Mouse (Mus musculus) megakaryocyte progenitor cell, adult 5-6 weeks (primary cell): ENCODE measurements around the gene Rnf208. TPM values are rescaled to one million over a fixed set of nuclear protein-coding genes. Genes with fewer than 3 reads are reported as not detected.
A peak's percentile ranks its signal among the peaks of the same experiment; 100 is the strongest.
"Not testable (repeated sequence)": the region's sequence is repeated elsewhere in the genome, so short reads cannot be mapped to it uniquely, and the experiment has no call there.

Source experiments
- ATAC-seq: replicated peaks from 2 replicates; pipeline ENCODE4 v1.8.0; 2016; ENCODE audit warnings: mild to moderate bottlenecking, moderate TSS enrichment, inconsistent platforms; ENCODE audit not compliant: poor library complexity
- total RNA-seq, 2 experiments: library from RNA; stranded (forward) in 1 of 2; stranded (reverse) in 1 of 2; fragments of 157-497, 149-512 nt in 1 of 2; fragments of 200-1000 nt in 1 of 2; gene quantifications; 2 replicates each; pipeline versions ENCODE4 v1.2.3 to v1.2.4; 2015 to 2017

Gene Rnf208
- total RNA-seq, 2 experiments from 2014 or later = 0.29 to 0.69 TPM

DNA sequence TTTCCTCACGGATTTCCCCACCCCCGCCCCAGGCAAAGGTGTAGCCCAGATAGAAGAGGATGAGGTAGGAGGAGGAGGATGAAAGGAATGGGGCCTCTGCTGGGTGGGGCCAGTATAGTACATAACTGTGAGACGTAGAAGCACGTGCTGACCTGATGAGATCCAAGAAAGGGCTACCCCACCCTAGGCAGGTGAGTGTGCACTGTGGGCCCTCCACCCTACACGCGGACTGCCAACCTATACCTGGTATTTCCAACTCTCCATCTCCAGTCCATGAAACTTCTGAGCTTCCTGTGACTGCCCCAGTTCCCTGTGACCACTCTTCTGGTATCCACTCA lies 648 bp upstream of the Rnf208 start:
- no peak for ATAC-seq

DNA sequence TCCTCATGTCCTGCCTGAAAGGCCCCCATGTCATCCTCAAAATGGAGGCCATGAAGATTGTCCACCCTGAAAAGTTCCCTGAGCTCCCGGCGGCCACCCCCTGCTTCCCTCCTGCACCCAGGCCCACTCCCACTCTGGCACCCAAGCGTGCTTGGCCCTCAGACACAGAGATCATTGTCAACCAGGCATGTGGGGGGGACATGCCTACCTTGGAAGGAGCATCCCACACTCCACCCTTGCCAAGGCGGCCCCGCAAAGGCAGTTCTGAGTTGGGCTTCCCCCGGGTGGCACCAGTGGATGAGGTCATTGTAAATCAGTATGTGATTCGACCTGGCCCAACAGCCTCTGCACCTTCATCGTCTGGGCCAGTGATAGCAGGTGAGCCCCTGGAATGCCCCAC lies 1.3 kb downstream of the Rnf208 start:
- no peak for ATAC-seq

DNA sequence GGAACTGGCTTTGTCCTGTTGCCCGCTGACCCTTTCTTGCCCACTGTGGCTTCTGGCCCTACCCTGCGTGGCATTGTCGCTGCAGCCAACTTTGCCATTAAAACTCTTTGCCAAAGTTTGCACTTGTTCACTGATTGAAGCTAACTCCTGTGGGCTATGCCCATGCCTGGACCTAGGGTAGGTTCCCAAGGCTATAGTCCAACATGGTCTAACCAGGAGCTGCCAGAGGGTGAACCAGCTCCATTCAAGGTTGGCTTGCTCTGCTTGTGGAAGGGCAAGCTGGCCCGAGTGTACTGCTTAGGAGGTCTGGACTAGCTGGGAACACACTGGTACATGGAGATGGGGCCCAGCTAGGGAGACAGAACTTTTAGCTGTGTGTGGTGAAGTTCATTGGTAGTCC lies 2.1 kb downstream of the Rnf208 start:
- no peak for ATAC-seq

DNA sequence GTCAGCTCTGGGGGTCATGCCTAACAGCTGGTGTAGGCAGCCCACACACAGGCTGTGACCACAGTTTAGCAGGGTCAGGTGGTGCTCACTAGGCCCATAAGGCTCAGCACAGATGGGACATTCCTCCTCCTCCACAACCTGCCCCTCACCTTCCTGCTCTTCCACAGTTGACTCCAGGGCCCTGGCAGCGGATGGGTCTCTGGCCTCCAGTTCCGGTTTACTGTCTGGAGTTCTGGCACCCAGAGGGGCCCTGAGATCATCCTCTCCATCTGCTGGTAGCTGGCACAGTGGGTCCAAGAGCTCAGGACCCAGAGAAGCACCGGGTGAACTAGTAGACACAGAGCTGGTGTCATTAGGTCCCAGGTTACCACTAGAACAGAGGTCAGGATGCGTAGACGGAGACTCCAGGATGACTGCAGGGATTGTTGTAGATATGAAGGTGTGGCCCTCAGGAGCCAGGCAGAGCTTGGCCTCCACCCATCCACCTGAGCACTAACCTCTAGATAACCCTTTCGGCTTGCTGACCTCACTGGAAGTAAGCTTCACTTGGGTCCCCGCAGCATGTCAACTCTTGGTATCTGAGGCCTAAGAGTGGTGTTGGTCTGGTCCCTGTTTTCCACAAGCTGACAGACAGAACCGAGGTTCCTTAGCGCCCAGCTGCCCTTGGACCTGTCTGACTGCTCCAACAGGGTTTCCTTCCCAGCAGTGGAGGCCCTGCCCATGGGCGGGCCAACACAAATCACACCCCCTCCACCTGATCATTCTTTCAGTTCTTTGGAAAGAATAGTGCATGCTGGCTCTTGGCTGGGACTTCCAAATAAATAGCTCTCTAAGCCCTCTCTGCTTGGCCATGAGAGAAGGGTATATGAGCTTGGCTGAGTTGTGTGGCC lies 4.4 kb downstream of the Rnf208 start, which contains the start of gene AL732309.1:
Gene AL732309.1, minus strand, starts transcription at position 681 of the 890 bp plus-strand sequence.
- no peak for ATAC-seq

DNA sequence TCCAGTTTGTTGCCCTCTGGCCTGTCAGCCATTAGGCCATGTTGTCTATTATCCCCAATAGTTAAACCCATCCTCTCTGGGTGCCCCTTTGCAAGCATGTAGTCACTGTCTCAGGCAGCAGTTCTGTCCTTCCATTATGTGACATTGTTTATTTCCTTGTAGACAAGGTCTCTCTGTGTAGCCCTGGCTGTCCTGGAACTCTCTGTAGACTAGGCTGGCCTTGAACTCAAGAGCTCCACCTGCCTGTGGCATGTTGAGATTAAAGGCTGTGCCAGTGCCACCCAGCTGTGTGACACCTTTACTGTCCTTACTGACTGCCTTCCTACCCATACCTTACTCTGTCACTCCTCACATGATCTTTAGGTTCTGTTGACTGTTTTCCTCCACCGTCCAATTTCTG lies 10.3 kb downstream of the Rnf208 start:
- peak; percentile 35; the same call in 1 of the 2 replicates for ATAC-seq

DNA sequence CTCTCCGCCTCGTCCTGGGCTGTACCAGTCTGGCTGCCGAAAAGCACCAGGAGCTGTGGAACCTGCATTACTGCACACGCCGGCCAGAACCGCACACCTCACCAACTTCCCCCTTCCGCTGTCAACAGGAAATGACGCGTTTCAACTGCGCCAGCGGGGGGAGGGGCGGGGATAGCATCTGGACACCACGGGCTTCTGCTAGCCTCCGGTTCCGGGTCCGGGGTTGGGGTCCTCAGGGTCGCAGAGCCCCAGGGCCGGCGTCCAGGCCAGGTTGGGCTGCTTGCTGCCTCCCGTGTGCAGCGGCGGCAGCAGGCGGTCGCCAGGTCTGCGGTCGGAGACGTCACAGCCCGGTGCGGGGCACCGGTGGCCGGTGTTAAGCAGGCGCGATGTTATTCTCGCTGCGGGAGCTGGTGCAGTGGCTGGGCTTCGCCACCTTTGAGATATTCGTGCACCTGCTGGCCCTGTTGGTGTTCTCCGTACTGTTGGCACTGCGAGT lies 13.3 kb downstream of the Rnf208 start, which contains the start of gene Tmem203:
Gene Tmem203, plus strand, starts transcription at position 156 of the 496 bp plus-strand sequence.
- peak; percentile 91 for ATAC-seq

DNA sequence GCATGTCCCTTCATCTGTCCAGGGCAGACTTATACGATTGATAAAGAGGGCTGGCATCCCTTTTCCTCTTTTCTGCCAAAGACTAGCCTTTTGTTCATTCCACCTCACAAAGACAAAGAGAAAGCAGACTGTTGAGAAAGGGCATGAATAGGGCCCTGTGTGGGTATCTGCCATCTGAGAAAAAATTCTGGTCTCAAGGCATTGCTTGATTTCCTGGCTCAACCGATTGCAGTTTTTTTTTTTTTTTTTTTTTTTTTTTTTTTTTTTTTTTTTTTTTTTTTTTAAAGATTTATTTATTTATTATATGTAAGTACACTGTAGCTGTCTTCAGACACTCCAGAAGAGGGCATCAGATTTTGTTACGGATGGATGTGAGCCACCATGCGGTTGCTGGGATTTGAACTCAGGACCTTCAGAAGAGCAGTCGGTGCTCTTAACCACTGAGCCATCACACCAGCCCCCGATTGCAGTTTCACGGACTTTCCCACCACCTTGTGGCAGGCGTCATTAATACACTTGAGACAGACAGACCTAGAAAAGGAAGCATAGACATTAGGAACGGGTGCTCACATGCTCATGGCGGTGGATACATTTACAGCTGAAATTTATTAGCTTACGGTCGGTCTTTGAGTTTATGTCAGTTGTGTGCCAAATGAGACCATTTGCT lies 14.5 kb downstream of the Rnf208 start:
- ATAC-seq = peak; percentile 76

DNA sequence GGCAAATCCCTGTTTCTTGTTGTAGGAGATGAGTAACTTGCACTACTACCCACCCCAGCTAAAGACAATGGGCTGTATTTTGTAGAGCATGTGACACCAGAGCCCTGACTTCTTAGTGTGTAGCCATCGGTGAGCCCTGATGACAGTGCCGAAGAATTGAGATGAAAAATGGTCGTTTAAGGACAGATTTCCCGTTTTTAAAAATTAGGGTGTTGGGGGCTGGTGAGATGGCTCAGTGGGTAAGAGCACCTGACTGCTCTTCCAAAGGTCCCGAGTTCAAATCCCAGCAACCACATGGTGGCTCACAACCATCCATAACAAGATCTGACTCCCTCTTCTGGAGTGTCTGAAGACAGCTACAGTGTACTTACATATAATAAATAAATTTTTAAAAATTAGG lies 15.2 kb downstream of the Rnf208 start:
- not testable (repeated sequence) for ATAC-seq

DNA sequence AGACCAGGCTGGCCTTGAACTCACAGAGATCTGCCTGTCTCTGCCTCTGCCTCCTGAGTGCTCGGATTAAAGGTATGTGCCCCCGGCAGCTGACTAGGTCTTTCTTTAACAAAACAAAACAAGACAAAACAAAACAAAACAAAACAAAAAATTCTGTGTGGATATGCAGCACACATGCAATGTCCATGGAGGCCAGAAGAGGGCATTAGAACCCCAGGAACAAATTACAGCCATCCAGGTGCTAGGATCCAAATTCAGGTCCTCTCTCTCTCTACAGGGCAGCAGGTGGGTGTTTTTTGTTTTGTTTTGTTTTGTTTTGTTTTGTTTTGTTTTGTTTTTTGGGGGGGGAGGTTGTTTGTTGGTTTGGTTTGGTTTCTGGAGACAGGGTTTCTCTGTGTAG lies 16.8 kb downstream of the Rnf208 start:
- no peak for ATAC-seq

DNA sequence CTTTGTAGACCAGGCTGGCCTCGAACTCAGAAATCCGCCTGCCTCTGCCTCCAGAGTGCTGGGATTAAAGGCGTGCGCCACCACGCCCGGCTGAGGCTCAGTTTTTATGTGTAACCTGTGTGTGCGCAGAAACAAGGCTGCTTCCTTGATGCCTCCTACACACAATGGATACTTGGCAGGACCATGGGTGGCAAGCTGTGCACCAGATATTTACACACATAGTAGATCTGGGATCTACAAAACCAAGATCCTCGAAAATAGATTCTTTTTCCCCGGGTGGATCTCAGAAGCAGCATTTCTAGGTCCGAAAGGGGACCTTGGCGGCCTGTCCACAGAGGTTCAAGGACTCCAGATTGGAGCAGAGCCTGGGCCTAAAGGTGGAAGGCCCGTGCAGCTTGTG lies 19.8 kb downstream of the Rnf208 start:
- ATAC-seq = no peak

DNA sequence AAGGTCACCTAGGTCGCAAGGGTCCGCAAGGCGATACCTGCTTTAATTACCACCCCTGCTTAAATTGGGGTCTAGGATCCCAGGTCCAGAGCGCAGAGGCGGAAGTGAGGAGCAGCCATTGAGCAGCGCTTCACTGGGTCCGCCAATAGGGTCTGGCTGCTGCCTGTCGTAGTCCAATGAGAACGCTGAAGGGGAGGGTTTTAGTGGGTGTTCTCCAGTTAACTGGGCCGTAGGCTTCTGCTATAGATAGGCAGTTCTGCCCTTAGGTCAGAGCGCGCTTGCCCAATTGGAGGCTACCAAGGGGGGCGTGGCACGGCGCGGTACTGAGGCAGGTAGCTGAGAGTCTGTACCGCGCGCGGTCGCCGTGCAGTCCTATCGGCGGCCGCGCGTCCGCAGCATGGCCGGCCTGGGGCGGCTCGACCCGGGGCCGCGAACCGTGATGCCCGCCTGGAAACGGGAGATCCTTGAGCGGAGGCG lies 20.3 kb downstream of the Rnf208 start, which contains the start of gene Tprn:
Gene Tprn, plus strand, starts transcription at position 328 of the 477 bp plus-strand sequence.
- peak; percentile 97 for ATAC-seq

DNA sequence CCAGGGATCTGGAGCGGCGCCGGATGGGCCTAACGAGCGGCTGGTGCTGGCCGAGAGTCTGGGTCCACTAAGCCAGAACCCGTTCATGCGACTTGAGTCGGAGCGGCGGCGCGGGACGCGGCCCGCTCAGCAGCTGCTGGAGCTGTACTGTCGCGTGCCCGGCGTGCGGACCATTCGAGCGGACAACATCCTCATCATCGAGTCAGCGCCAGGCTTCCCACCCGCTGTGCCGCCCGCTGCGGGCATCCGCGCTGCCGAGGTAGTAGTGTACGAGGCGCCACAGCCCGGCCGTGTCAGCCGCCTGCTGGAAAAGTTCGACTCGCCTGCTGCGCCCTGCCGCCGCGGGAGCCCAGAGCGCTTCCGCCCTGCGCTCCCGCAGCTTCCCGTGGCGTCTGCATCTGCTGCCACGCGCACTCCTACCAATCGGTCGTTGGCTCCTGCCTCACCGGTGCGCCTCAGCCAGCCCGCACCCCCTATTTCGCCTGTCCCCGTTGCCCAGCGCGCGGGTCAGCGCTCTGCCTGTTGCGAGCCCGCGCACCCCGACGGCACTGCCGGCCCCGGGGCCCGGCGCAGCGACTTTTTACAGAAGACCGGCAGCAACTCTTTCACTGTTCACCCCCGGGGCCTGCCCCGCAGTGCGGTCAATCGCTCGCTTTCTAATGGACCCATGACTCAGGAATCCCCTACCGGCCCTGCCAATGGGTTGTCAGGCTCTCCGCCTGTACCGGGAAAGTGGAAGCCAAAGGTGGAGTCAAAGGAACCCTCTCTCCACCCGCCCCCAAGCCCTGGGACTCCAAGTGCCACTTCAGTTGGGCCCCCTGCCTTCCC lies 21.0 kb downstream of the Rnf208 start:
- peak; percentile 15 for ATAC-seq

DNA sequence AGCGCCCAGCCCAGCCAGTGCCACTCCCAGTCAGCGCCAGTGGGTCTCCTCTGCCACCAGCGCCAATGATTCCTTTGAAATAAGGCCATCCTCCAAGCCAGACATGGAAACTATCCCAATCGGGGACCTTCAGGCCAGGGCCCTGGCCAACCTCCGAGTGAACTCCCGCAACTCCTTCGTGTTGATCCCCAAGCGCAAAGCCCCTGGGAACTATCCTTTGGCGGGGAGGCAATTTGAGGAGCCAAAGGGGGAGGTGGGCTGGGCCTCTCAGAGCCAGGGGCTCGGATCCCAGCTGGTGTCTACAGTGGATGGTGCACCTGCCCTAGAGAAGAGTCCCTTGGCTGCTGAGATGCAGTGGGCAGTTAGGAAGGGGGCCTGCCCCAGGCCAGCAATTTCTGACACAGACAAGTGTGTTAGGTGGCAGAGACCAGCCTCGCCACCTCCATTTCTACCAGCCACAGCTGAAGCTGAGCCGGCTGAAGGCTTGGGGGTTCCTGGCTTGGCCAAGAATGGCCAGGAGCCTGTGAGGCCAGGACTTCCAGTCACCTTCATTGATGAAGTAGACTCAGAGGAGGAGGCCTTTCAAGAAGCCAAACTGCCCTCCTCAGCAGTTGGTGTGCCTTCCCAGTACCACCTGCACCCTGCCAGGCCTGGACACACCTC lies 21.7 kb downstream of the Rnf208 start:
- ATAC-seq = no peak

DNA sequence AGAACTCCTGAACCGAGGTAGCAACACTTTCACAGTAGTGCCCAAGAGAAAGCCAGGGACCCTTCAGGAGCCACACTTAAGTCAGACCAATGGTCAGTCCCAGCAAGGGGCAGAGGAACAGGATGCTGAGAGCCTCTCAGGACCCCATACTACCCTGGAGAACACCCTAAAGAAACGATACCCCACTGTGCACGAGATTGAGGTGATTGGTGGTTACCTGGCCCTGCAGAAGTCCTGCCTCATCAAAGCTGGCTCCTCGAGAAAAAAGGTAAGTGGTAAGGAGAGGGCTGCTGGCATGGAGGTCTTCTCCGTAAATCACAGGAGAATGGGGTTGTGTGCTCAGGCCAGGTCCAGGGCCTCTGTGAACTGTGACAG lies 22.2 kb downstream of the Rnf208 start:
- no peak for ATAC-seq

DNA sequence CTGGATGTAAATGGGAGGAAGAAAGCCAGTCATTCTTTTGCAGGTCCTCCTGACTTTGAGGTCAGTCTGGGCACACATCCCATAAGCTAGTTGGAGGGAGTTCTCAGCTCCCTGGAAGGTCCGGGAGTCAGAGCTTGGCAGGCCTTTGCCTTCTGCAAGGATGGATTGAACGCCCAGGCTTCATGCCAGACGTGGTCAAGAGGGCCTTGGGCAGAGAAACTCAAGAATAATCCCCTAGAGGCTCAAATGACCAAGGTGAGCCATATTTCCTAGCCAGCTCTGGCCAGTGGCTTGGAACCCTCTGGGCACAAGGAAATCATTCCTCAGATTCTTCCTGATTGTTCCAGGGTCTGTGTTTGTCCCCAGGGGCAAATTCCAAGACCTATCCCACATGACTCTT lies 22.8 kb downstream of the Rnf208 start:
- no peak for ATAC-seq

DNA sequence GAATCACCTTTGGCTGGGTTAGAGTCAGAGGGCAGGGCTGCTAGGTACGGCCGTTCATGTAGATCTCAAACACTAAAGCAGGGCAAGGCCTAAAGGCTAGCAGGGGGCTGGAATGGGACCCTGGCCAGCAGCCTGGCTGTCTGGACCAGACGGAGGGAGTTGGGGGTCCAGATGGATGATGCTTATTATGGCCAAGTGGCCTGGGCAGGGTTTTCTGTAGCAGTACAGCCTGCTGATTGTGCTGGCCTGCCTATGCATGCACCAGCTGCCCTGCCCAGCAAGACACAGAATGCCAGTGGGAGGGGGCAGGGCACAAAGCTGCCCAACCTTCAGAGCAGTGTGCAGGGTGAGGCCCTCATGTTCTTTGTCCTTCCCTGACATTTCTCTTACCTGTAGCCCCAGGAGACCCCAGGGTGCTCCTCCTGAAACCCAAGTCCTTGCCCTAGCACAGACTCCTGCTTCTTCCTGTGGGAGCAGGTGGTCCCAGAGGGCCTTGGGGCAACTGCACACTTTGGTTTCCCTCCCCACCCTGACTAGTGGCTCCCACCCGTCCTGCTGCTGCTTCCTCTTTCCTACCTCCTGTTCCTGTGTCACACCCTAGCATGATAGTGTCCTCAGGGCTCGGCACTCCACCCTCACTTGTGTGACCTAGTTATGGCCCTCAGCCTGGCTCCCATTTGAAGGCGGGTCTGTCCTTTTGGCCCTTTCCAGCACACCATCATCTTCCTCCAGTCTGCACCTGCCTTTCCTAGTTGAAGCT lies 24.0 kb downstream of the Rnf208 start:
- ATAC-seq = peak; percentile 41

DNA sequence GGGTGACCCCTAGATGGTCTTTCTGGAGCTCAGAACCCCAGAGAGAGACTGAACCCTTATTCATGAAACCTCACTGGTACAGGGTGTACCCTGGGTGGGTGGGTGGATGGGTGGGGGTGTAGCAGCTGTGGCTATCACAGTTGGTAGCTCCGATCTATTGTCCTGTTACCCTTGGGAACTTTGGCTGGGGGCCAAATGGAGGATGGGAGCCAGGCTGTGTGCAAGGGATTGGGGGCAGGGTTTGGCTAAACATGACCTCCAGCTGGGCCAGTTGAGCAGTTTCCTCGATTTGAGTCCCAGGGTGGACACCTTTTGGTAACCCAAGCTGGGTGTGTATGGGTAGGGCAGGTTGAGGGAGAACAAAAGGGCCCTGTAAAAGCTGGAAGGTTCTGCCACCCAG lies 24.7 kb downstream of the Rnf208 start:
- no peak for ATAC-seq

DNA sequence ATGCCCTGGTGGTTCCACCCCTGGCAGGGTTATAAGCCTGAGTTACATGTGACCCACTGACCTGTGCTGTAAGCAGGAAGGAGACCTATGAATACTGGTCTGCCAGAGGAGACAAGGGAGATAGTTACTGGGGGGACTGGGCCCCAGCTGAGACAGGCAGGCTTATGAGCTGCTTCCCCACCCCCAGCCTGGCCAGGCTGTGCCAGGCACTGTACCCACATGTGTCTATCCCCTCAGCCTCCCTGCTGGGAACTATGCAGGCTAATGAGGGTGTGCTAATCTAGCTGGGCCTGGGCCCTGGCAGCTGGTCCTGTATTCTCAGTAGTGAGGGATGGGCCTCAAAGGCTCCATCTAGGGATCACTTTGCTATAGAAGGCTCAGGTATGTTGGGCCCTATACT lies 25.2 kb downstream of the Rnf208 start:
- no peak for ATAC-seq

DNA sequence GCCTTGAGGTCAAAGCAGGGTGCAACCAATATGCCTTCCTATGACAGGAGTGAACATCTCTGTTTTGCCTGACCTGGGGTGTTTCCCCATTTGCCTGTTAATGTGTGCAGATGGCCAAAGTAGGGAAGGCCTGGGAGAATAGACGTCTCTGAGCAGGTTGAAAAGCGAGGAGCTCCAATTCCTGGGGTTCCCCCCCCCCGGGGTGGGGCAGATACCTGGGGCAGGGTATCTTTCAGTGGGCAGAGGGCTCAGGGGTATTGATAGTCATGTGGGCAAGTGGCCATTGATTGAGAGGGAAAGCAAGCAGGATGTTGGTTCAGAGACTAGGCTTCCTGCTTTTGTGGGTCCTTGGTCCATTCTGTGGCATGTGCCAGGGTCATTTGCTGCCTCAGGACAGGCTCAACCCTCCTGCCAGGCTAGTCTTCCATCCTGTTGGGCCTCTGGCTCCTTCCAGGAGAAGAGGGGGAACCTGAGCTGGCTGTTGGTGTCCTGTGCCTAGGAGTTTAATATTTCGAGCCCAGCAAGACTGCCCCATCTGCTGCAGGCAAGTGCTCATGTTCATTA lies 25.8 kb downstream of the Rnf208 start:
- ATAC-seq = no peak
